Comparison of ENCODE assay signal across 9 mouse cellular contexts in the genomic region with DNA sequence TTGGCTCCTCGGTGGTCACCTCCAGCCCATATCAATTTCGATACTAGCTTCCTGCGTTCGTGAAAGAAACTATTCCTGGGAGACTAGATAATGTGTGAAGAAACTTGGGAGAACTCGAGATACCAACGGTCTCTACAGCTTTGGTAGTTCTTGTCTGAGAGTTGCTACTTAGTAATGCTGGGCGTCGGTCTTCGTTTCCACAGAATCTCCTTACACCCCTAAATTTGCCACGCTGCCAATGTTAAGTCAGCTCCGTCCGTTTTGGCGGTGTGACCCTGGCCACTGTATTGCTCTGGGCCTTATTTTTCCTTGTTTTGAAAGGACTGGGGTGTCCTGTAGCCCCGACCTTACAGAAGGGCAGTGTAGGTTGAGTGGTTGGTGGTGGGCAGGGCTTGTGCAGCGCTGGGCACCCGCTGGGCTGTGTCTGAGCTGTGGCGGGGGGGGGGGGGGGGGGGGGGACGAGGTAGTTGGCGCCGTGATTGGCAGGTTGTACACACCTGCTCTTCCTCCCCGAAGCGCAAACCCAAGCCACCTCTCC. TPM values are rescaled to one million over a fixed set of nuclear protein-coding genes. Genes with fewer than 3 reads are reported as not detected.
DNase-seq lines count a peak whose midpoint lies in the region; ATAC-seq lines count a peak whose summit lies in the region.
"Had no signal": no experiment of that assay in that cellular context is flagged by ENCODE, and none has a peak within 500 bp of the region (broad histone marks: within the 10 kb centered on the region; RNA-seq: fewer than 3 reads in every experiment).

No protein-coding gene starts in this region.

- peak overlapping the region; percentile 70 for H3K4me2 ChIP-seq in lung, embryonic 16.5 days (ENCODE audit: low read depth, low read length)
- H3K4me2 ChIP-seq in heart, embryonic 14.5 days (ENCODE audit: low read length) = peak overlapping the region; percentile 81
- peak overlapping the region; percentile 74 for H3K4me2 ChIP-seq in liver, embryonic 11.5 days
- peak overlapping the region; percentile 66 for H3K4me2 ChIP-seq in stomach, embryonic 15.5 days

- H3K9ac ChIP-seq in lung, embryonic 16.5 days (ENCODE audit: low read length) = no peak overlapping the region
- H3K9ac ChIP-seq in heart, embryonic 14.5 days (ENCODE audit: low read length) = peak overlapping the region; percentile 77
- H3K9ac ChIP-seq in liver, embryonic 11.5 days (ENCODE audit: low read depth, low read length) = no peak overlapping the region
- H3K9ac ChIP-seq in stomach, embryonic 15.5 days = no peak overlapping the region

- no peaks in the 10 kb centered on the region for H3K36me3 ChIP-seq in lung, embryonic 16.5 days (ENCODE audit: control insufficient read depth, insufficient read depth, low read length)
- no peaks in the 10 kb centered on the region for H3K36me3 ChIP-seq in heart, embryonic 14.5 days (ENCODE audit: control insufficient read depth, insufficient read depth, low read length)
- H3K36me3 ChIP-seq in liver, embryonic 11.5 days (ENCODE audit: control insufficient read depth, insufficient read depth, low read length) = no peaks in the 10 kb centered on the region
- H3K36me3 ChIP-seq in stomach, embryonic 15.5 days = no peaks in the 10 kb centered on the region

- intact Hi-C loops in gastrocnemius, postnatal 36 days (cut with DNase I) = no loop called here

- peaks cover 67% of the 10 kb centered on the region for H3K27me3 ChIP-seq in lung, embryonic 16.5 days (ENCODE audit: control insufficient read depth, insufficient read depth, low read depth, low read length)
- H3K27me3 ChIP-seq in heart, embryonic 14.5 days (ENCODE audit: control insufficient read depth, insufficient read depth, low read length) = no peaks in the 10 kb centered on the region
- peaks cover 72% of the 10 kb centered on the region for H3K27me3 ChIP-seq in liver, embryonic 11.5 days (replicated peaks; ENCODE audit: control insufficient read depth, insufficient read depth, low read length)
- peaks cover 69% of the 10 kb centered on the region for H3K27me3 ChIP-seq in stomach, embryonic 15.5 days (replicated peaks)

- ATAC-seq in lung, embryonic 16.5 days (ENCODE audit: low read depth) = peak; percentile 21
- peak; percentile 46 for ATAC-seq in heart, embryonic 14.5 days (ENCODE audit: insufficient number of reproducible peaks, insufficient read depth, low FRiP score, low read depth)
- 0 out of 2 replicates have a peak, but pooled peaks have one; percentile 32 for ATAC-seq in liver, embryonic 11.5 days (replicated peaks; ENCODE audit: low FRiP score)
- ATAC-seq in stomach, embryonic 15.5 days (ENCODE audit: insufficient read depth, low FRiP score, low read depth) = 0 out of 2 replicates have a peak, but pooled peaks have one; percentile 23

- H3K4me3 ChIP-seq in lung, embryonic 16.5 days (ENCODE audit: low read length) = peak overlapping the region; percentile 44
- peak overlapping the region; percentile 43 to 52 for H3K4me3 ChIP-seq in heart, embryonic 14.5 days (ENCODE audit: control insufficient read depth in 1 of 2, insufficient read depth in 1 of 2, low read depth in 1 of 2, low read length in 2 of 2)
- H3K4me3 ChIP-seq in liver, embryonic 11.5 days (ENCODE audit: low read depth, low read length) = peak overlapping the region; percentile 42
- peak overlapping the region; percentile 33; the same call in 1 of the 2 replicates for H3K4me3 ChIP-seq in stomach, embryonic 15.5 days (replicated peaks)

- no peak for DNase-seq in lung, adult 18-20 months
- DNase-seq in liver, embryonic 11.5 days (ENCODE audit: low spot score) = no peak
- no peak for DNase-seq in gastrocnemius, postnatal 36 days
- DNase-seq in adrenal gland, postnatal 14 days = no peak
- no peak for DNase-seq in kidney, postnatal 10 days
- DNase-seq: cerebellum, adult 8-10 months had no signal

- peaks cover 6% of the 10 kb centered on the region; the same call in 1 of the 2 replicates for H3K4me1 ChIP-seq in lung, embryonic 16.5 days (replicated peaks; ENCODE audit: control insufficient read depth, insufficient read depth, low read length)
- peaks cover 13 to 47% of the 10 kb centered on the region in 2 experiments for H3K4me1 ChIP-seq in heart, embryonic 14.5 days (ENCODE audit: control insufficient read depth in 2 of 2, insufficient read depth in 2 of 2, low read length in 2 of 2)
- H3K4me1 ChIP-seq in liver, embryonic 11.5 days (replicated peaks; ENCODE audit: control insufficient read depth, insufficient read depth, low read length) = no peaks in the 10 kb centered on the region; the same call in 1 of the 2 replicates
- peaks cover 14% of the 10 kb centered on the region for H3K4me1 ChIP-seq in stomach, embryonic 15.5 days

- no peaks in the 10 kb centered on the region for H3K9me3 ChIP-seq in lung, embryonic 16.5 days (ENCODE audit: control insufficient read depth, low read length)
- H3K9me3 ChIP-seq in heart, embryonic 14.5 days (ENCODE audit: control insufficient read depth, low read length) = no peaks in the 10 kb centered on the region
- H3K9me3 ChIP-seq in liver, embryonic 11.5 days (ENCODE audit: control insufficient read depth, low read length) = no peaks in the 10 kb centered on the region
- no peaks in the 10 kb centered on the region for H3K9me3 ChIP-seq in stomach, embryonic 15.5 days

- H3K27ac ChIP-seq in lung, embryonic 16.5 days (ENCODE audit: low read length) = no peak overlapping the region
- H3K27ac ChIP-seq in heart, embryonic 14.5 days (replicated peaks in 1 of 2; ENCODE audit: control insufficient read depth in 1 of 2, insufficient read depth in 1 of 2, low read depth in 2 of 2, low read length in 2 of 2) = peak overlapping the region; percentile 76 to 81
- no peak overlapping the region for H3K27ac ChIP-seq in liver, embryonic 11.5 days (ENCODE audit: low read depth, low read length)
- no peak overlapping the region for H3K27ac ChIP-seq in stomach, embryonic 15.5 days

- 5% methylated on average over 16 of the region's 22 CpGs for WGBS in lung, embryonic 16.5 days
- WGBS in heart, embryonic 14.5 days = 13% methylated on average over 20 of the region's 22 CpGs
- WGBS in liver, embryonic 11.5 days = 6% methylated on average over 21 of the region's 22 CpGs
- WGBS in stomach, embryonic 15.5 days = 5% methylated on average over 16 of the region's 22 CpGs

RNA-seq across cellular contexts. Expression of a gene that starts 6.4 kb away (rescaled TPM):
- 2.3 and 4.5 TPM in 2 replicates for polyA plus RNA-seq in lung, embryonic 16.5 days (2015; fragmentation: Nextera tagmentation; extraction: Ambion mirVana)
- 69.0 and 80.6 TPM in 2 replicates for polyA plus RNA-seq in heart, embryonic 14.5 days (2014; fragmentation: Nextera tagmentation; extraction: Ambion mirVana)
- polyA plus RNA-seq in liver, embryonic 11.5 days (2014; fragmentation: Nextera tagmentation; extraction: Ambion mirVana) = 2.1 and 3.4 TPM in 2 replicates
- 0.15 and 0.32 TPM in 2 replicates for polyA plus RNA-seq in stomach, embryonic 15.5 days (2015; fragmentation: Nextera tagmentation; extraction: Ambion mirVana)
- total RNA-seq in gastrocnemius, postnatal 36 days (2021) = not detected
- total RNA-seq in adrenal gland, postnatal 14 days (2021) = 20.5 and 21.2 TPM in 2 replicates

Comparison
In these comparisons a context has a peak if more than half of its experiments do, and no peak if none do; other contexts are left out.
1. H3K27ac ChIP-seq: peak in heart, embryonic 14.5 days (2 of 2); none in lung, embryonic 16.5 days (single experiment), liver, embryonic 11.5 days (single experiment) and stomach, embryonic 15.5 days (single experiment).
2. RNA of a gene that starts 6.4 kb away (polyA plus RNA-seq): 69.0 to 80.6 TPM in heart, embryonic 14.5 days; 2.3 to 4.5 TPM in lung, embryonic 16.5 days, 2.1 to 3.4 TPM in liver, embryonic 11.5 days and 0.15 to 0.32 TPM in stomach, embryonic 15.5 days; every median in the first group is over 10 times any median in the second.
3. Peak in every context shown above with its lines, with median percentiles within 50 percentile points of each other: ATAC-seq, H3K4me2 ChIP-seq and H3K4me3 ChIP-seq.